Mouse (Mus musculus) heart, embryonic 15.5 days (tissue): ENCODE results near the gene Zfp850. TPM values are rescaled to one million over a fixed set of nuclear protein-coding genes. Genes with fewer than 3 reads are reported as not detected.
"Not testable (repeated sequence)": the region's sequence is repeated elsewhere in the genome, so short reads cannot be mapped to it uniquely, and the experiment has no call there.

ENCODE experiments used
- ATAC-seq: fragments of 200-750 bp; cut with Nextera tagmentation; replicated peaks from 2 replicates; pipeline ENCODE4 v1.8.0; 2017; ENCODE audit warnings: low read depth, moderate TSS enrichment; ENCODE audit not compliant: insufficient number of reproducible peaks, insufficient read depth, low FRiP score
- H3K27ac ChIP-seq: fragments of 300-500 bp; sonication (generic); 2 replicates; pipeline ENCODE4 v1.5.1; 2015; ENCODE audit warnings: mild to moderate bottlenecking, inconsistent platforms
- H3K27me3 ChIP-seq: fragments of 300-500 bp; sonication (generic); 2 replicates; pipeline ENCODE4 v1.6.1; 2015; ENCODE audit warnings: inconsistent platforms
- H3K36me3 ChIP-seq: fragments of 300-500 bp; sonication (generic); 2 replicates; pipeline ENCODE4 v1.6.1; 2015; ENCODE audit warnings: mild to moderate bottlenecking, inconsistent platforms
- H3K4me1 ChIP-seq: fragments of 300-500 bp; sonication (generic); replicated peaks from 2 replicates; pipeline ENCODE4 v1.6.1; 2015; ENCODE audit warnings: inconsistent platforms
- H3K4me2 ChIP-seq: fragments of 300-500 bp; sonication (generic); 2 replicates; pipeline ENCODE4 v1.6.1; 2015; ENCODE audit warnings: inconsistent platforms, mild to moderate bottlenecking, moderate library complexity
- H3K4me3 ChIP-seq: fragments of 300-500 bp; sonication (generic); 2 replicates; pipeline ENCODE4 v1.5.1; 2015; ENCODE audit warnings: mild to moderate bottlenecking, inconsistent platforms
- H3K9ac ChIP-seq: fragments of 300-500 bp; sonication (generic); 2 replicates; pipeline ENCODE4 v1.6.1; 2015; ENCODE audit warnings: mild to moderate bottlenecking, inconsistent platforms
- H3K9me3 ChIP-seq: fragments of 300-500 bp; sonication (generic); replicated peaks from 2 replicates; pipeline ENCODE4 v1.6.1; 2016; ENCODE audit warnings: inconsistent platforms
- WGBS: fragments of 180-500 bp; shearing (Covaris S2); methylation state at CpG from one replicate; pipeline ENCODE4 v1.1.7; 2015; ENCODE audit warnings: mixed read lengths; 5-methylcytosine and 5-hydroxymethylcytosine counted together
- polyA plus RNA-seq: library from polyadenylated mRNA; unstranded; fragments of >200 nt; fragmentation: Nextera tagmentation; extraction: Ambion mirVana; gene quantifications from 2 replicates; pipeline ENCODE4 v1.2.1, GENCODE M21; 2015

Zfp850 gene
- polyA plus RNA-seq, 1 experiment from 2014 or later, result 1.7 TPM

GRCm38 (mm10) chr7:27978683-27979528, 35.0 kb downstream of the Zfp850 start, which contains the start of gene Zfp780b:
Zfp780b (minus strand) TSS chr7:27979171.
- ATAC-seq, result peak; percentile 78
- peaks cover 6% of the 10 kb centered on the region; the same call in 1 of the 2 replicates for H3K36me3 ChIP-seq
- H3K9me3 ChIP-seq, result peaks cover 10% of the 10 kb centered on the region; the same call in 1 of the 2 replicates
- H3K9ac ChIP-seq, result peak within 1 kb of the TSS; percentile 86
- peak within 1 kb of the TSS; percentile 87 for H3K27ac ChIP-seq
- under 1% methylated on average over 29 of the region's 29 CpGs for WGBS
- H3K4me1 ChIP-seq, result peaks cover 10% of the 10 kb centered on the region
- no peaks in the 10 kb centered on the region for H3K27me3 ChIP-seq
- H3K4me2 ChIP-seq, result peak within 1 kb of the TSS; percentile 93
- peak within 1 kb of the TSS; percentile 81 for H3K4me3 ChIP-seq

- H3K9ac ChIP-seq, H3K9me3 ChIP-seq, ATAC-seq, H3K27me3 ChIP-seq, H3K4me3 ChIP-seq, H3K27ac ChIP-seq, H3K4me2 ChIP-seq, H3K36me3 ChIP-seq, H3K4me1 ChIP-seq: not testable (repeated sequence)
- WGBS, result 88% methylated on average over 13 of the region's 13 CpGs
Observed at GRCm38 (mm10) chr7:27949451-27949850, 64.5 kb downstream of the Zfp850 start.

DNA sequence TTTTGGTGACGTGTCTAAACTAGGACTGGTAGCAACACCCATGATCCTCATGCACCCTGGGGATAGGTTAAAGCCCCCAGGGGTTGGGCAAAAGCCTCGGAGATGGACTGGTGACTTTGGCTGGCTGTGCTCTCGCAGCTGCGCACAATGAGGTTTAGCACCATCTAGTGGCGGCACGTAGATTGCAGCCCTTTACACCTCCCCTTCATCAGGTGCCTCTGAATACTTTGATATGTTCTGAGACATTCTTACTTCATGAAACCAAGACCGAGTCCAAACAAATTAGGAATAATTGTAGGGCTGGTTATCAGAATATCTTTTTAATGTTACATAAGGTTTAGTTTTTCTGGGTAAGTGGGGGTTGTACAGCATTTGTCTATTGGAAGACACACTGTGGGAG, 72.0 kb downstream of the Zfp850 start:
- not testable (repeated sequence) for H3K4me3 ChIP-seq, H3K36me3 ChIP-seq, H3K27ac ChIP-seq, H3K4me2 ChIP-seq, H3K27me3 ChIP-seq, H3K9me3 ChIP-seq, H3K4me1 ChIP-seq, H3K9ac ChIP-seq, ATAC-seq
- 54% methylated on average over 5 of the region's 7 CpGs for WGBS

Other genes with a start within 250 kb of the Zfp850 start
- gene Zfp626, start 206.9 kb downstream of the Zfp850 start, polyA plus RNA-seq, result 0.99 and 1.1 TPM in 2 replicates
- 4.6 and 5.4 TPM in 2 replicates for gene Zfp59, start 175.5 kb downstream of the Zfp850 start, polyA plus RNA-seq
- 3.4 and 3.8 TPM in 2 replicates for gene Zfp607a, start 156.6 kb downstream of the Zfp850 start, polyA plus RNA-seq
- 6.8 and 7.1 TPM in 2 replicates for gene Zfp974, start 84.7 kb downstream of the Zfp850 start, polyA plus RNA-seq
- gene Zfp780b, start 34.9 kb downstream of the Zfp850 start, polyA plus RNA-seq, result 12.3 and 14.3 TPM in 2 replicates
- 195 and 209 TPM in 2 replicates for gene Psmc4, start 36.0 kb upstream of the Zfp850 start, polyA plus RNA-seq
- 0.06 and 0.55 TPM in 2 replicates for gene Fcgbp, start 57.1 kb upstream of the Zfp850 start, polyA plus RNA-seq
- gene 9530053A07Rik, start 115.4 kb upstream of the Zfp850 start, polyA plus RNA-seq, result 0.03 and 0.10 TPM in 2 replicates
- gene Fbl, start 155.6 kb upstream of the Zfp850 start, polyA plus RNA-seq, result 67.5 and 76.4 TPM in 2 replicates
- gene Dyrk1b, start 165.4 kb upstream of the Zfp850 start, polyA plus RNA-seq, result 7.3 and 9.2 TPM in 2 replicates